Mouse (Mus musculus) thymus, adult 2 months (tissue): ENCODE measurements around the gene Prkg1. TPM values are rescaled to one million over a fixed set of nuclear protein-coding genes. Genes with fewer than 3 reads are reported as not detected.

Source experiments
- DNase-seq: peaks from one replicate; pipeline ENCODE4 v3.0.0; 2021
- H3K27ac ChIP-seq: fragments of 200-500 bp; 2 replicates; pipeline ENCODE4 v1.5.1; 2012; ENCODE audit warnings: low read length, control low read depth; ENCODE audit not compliant: control insufficient read depth, insufficient read depth
- H3K27me3 ChIP-seq: fragments of 200-500 bp; 2 replicates; pipeline ENCODE4 v1.6.1; 2012; ENCODE audit warnings: mild to moderate bottlenecking, low read length, moderate library complexity, mixed read lengths; ENCODE audit not compliant: control insufficient read depth, insufficient read depth
- H3K36me3 ChIP-seq: fragments of 200-500 bp; 2 replicates; pipeline ENCODE4 v1.6.1; 2012; ENCODE audit warnings: mild to moderate bottlenecking, low read length, moderate library complexity; ENCODE audit not compliant: control insufficient read depth, insufficient read depth
- H3K4me1 ChIP-seq: fragments of 200-500 bp; replicated peaks from 2 replicates; pipeline ENCODE4 v1.6.1; 2012; ENCODE audit warnings: low read length; ENCODE audit not compliant: control insufficient read depth, insufficient read depth
- H3K4me3 ChIP-seq: fragments of 200-500 bp; 2 replicates; pipeline ENCODE4 v1.5.1; 2012; ENCODE audit warnings: mild to moderate bottlenecking, low read length, control low read depth, moderate library complexity; ENCODE audit not compliant: control insufficient read depth, insufficient read depth
- CTCF ChIP-seq: fragments of 200-500 bp; IDR thresholded peaks from 2 replicates; pipeline ENCODE4 v1.5.1; 2012; ENCODE audit warnings: mild to moderate bottlenecking, control low read depth, low read length, moderate library complexity, borderline replicate concordance; ENCODE audit not compliant: control insufficient read depth, poor library complexity, insufficient read depth; ENCODE audit errors: extremely low read depth
- POLR2A ChIP-seq: fragments of 200-500 bp; IDR thresholded peaks from 2 replicates; pipeline ENCODE4 v1.6.1; 2012; ENCODE audit warnings: mild to moderate bottlenecking, low read length, control low read depth, moderate library complexity; ENCODE audit not compliant: control insufficient read depth, poor library complexity, insufficient read depth; ENCODE audit errors: extremely low read depth
- WGBS: fragments of 180-500 bp; shearing (Covaris S2); methylation state at CpG from one replicate; pipeline ENCODE4 v1.1.7; 2018; 5-methylcytosine and 5-hydroxymethylcytosine counted together
- polyA plus RNA-seq: library from polyadenylated mRNA; depleted of rRNA; stranded (reverse); fragments of >200 nt; gene quantifications from 2 replicates; pipeline ENCODE4 v1.2.3, GENCODE M21; 2012

The Prkg1 gene
- polyA plus RNA-seq, 1 experiment = 0.26 TPM

DNA sequence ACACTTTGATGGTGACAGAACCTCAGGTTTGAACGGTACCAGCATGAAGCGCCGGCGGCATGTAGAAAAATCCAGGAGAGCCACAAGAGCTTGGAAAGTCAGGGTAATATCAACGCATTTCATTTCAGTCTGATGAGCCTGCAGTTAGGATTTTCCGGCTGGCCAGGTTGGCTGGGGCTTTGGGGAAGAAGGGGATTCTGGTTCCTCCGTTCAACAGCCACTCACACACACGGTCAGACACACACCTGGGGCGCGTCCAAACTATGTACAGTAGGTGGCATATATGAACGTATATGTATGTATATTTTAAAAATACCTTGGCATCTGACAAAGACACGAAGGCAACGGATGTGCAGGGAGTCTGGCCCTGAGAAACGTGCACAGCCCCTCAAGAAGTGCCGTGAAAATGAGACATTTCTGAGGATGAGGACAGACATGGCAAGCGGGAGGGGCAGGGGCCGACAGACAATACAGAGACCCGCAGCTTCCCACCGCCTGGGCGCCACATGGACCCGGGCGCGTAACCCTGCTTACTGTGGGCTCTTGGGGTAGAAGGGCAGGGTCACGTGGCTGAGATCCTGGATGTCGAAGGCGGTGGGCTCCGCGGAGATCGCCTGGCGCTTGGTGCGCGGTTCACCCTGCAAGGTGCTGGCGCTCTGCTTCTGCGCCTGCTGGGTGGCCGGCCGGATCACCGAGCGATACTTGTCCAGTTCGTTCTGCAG, 101.2 kb downstream of the Prkg1 start:
- Histone ChIP-seq H3K36me3 (no peaks in the 10 kb centered on the region), H3K4me3 (peak overlapping the region; percentile 3; the same call in 1 of the 2 replicates), H3K27ac (no peak overlapping the region), H3K27me3 (peaks cover 11% of the 10 kb centered on the region; the same call in 1 of the 2 replicates), H3K4me1 (no peaks in the 10 kb centered on the region)
- DNase-seq = no peak
- WGBS = 11% methylated on average over 39 of the region's 39 CpGs
- TF ChIP-seq CTCF (no peak), POLR2A (no peak)

DNA sequence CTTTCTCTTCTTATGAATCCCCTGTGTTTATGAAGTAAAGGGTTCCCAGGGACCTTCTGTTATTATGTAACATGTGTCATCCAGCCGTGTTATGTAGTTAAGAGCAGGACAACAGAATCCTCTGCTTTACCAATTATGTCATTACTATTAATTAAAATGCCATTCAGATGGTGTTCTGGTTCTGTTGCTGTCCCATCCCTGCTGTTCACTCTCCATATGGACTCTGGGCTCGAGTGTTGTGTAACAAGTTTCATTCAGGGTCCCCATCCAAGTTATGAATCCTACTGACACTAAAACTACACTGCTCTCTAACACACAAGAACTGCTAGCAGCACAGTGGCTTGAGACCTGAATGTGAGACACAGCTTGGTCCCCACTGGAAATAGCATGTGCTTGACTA, 102.0 kb downstream of the Prkg1 start:
- Histone ChIP-seq H3K4me1 (no peaks in the 10 kb centered on the region), H3K36me3 (no peaks in the 10 kb centered on the region), H3K27me3 (peaks cover 11% of the 10 kb centered on the region; the same call in 1 of the 2 replicates), H3K4me3 (no peak overlapping the region), H3K27ac (no peak overlapping the region)
- WGBS = 56% methylated on average over 2 of the region's 2 CpGs
- DNase-seq = no peak
- TF ChIP-seq CTCF (no peak), POLR2A (no peak)

DNA sequence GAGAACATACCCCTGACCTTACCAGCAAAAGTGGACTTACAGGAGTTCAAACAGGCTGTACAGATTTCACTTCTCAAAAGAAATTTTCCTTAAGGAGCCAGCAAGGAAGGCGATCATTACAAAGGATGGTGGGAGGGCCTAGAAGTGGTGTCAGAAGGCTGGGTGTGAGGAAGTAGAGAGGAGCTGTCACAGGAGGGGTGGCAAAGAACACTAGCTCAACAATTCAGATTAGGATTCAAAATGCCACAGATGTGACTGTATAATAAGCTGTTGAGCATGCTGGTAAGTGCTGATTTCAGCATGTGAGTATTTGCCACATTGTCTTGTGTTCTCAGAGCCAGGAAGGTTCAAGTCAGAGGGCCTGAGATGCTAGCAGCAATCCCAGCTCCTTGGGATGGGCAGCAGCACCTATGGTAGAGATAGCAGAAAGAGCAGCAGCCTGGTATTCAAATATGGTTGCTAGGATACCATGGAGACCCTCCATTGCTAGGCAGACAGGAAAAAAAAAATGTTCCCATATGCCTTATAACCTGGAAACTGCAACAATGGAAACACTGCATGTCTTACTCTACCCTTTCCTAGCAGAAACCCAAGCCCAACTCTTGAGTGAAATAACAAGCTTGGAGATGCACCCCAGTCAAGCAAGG, 106.0 kb downstream of the Prkg1 start:
- WGBS = 95% methylated on average over 1 of the region's 1 CpGs
- Histone ChIP-seq H3K27ac (no peak overlapping the region), H3K36me3 (no peaks in the 10 kb centered on the region), H3K4me1 (no peaks in the 10 kb centered on the region), H3K4me3 (no peak overlapping the region), H3K27me3 (peaks cover 5% of the 10 kb centered on the region; the same call in 1 of the 2 replicates)
- TF ChIP-seq CTCF (no peak), POLR2A (no peak)
- DNase-seq = no peak

DNA sequence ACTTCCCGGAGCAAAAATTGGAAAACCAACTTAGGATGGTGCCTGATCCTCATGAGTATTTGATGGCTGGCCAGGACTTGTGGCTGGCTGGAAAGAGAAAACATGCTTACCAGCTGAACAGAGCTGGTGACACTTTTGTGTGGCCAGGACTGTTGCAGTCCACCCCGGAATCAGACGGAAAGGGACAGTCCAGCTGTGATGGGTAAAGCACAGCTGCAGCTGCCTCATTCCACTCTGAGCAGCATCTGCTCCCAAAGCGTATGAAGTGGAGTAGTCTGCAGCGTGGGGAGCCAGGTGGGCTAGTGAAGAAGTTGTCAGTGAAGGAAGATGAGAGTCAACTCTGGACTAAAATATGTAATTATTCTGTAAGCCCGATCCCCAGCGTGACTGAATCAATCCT, 108.6 kb downstream of the Prkg1 start:
- 92% methylated on average over 7 of the region's 7 CpGs for WGBS
- Histone ChIP-seq H3K27me3 (no peaks in the 10 kb centered on the region), H3K4me1 (no peaks in the 10 kb centered on the region), H3K36me3 (no peaks in the 10 kb centered on the region), H3K4me3 (no peak overlapping the region), H3K27ac (no peak overlapping the region)
- DNase-seq = no peak
- TF ChIP-seq POLR2A = no peak
- no peak for TF ChIP-seq CTCF

DNA sequence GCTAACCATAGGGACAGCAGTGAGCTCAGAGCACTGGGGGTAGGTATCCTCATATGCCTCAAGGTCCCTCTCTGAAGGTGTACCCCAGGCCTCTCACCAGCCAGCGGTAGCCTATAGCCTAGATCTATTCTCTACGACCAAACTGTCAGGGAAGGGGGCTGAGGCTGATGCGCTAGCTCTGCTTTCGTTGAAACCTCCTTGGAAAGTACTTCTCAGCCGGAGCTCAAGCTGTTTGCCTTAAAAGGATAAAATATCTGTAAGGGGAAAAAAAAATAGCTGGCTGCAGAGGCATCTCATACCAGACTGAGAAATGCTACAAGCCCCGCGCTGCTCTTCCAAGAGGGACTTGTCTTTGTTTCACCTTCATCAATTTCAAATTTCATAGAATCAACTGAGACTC, 109.0 kb downstream of the Prkg1 start:
- Histone ChIP-seq H3K36me3 (no peaks in the 10 kb centered on the region), H3K27ac (no peak overlapping the region), H3K4me1 (no peaks in the 10 kb centered on the region), H3K27me3 (no peaks in the 10 kb centered on the region), H3K4me3 (no peak overlapping the region)
- WGBS = 93% methylated on average over 7 of the region's 7 CpGs
- TF ChIP-seq POLR2A = no peak
- TF ChIP-seq CTCF = no peak
- DNase-seq = no peak

DNA sequence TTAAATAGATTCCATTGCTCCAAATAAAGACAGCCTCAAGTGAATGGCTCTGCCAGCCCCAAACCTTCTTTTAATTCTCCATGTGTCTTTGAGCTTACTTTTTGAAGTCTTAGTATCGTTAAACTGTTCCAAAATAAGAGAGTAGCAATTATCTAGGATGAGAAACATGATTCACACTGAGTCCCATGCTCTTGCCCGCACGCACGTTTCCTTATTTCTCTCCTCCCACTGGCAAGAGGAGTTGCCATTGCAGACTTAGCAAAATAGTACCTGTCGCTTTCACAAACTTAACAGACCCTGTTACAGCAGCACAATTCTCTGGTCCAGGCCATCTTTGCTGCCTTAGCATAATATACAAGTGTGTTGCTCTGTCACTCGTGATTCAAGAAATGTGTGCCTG, 110.8 kb downstream of the Prkg1 start:
- WGBS = 94% methylated on average over 6 of the region's 6 CpGs
- Histone ChIP-seq H3K27ac (no peak overlapping the region), H3K36me3 (no peaks in the 10 kb centered on the region), H3K4me3 (no peak overlapping the region), H3K27me3 (no peaks in the 10 kb centered on the region), H3K4me1 (no peaks in the 10 kb centered on the region)
- TF ChIP-seq POLR2A (no peak), CTCF (no peak)
- no peak for DNase-seq

DNA sequence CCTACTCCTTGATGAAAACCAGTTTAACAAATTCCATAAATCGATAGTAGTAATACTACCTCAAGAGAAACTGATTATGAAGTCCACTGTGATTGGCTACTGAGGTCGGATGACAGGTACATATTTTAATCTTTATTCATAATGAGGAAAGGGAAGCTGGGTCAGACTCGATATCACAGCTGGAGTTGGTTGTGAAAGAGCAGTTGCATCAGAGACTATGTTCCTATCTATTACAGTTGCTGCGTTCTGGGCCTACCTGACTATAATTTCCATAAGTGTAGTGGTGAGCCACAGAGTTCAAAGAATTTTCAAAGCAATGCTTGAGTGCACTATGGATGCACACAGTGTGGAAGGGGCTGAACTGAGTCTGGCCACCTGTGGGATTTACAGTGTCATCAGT, 114.4 kb downstream of the Prkg1 start:
- no peaks in the 10 kb centered on the region for H3K27me3 ChIP-seq
- no peak overlapping the region for H3K27ac ChIP-seq
- no peak overlapping the region for H3K4me3 ChIP-seq
- WGBS = 96% methylated on average over 4 of the region's 4 CpGs
- H3K36me3 ChIP-seq = no peaks in the 10 kb centered on the region
- no peak for DNase-seq
- TF ChIP-seq POLR2A (no peak), CTCF (no peak)
- H3K4me1 ChIP-seq = no peaks in the 10 kb centered on the region

DNA sequence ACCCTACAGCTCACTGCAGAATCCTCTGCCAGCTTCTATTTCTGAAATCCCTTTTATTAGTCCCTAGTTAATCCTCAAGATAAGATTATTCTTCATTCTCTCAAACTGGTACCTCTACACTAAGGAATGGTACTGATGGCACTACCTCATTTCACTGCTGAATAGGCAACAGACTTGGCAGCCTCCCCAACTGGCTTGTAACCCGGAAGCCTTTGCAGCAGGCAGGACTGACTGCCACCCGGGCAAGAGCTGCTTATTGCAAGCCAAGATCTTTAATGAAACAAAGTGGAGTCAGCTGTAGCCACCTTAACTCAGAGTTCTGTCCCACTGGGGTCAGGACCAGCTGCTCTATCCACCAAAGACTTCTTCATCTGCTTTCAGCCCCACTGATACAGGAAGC, 117.3 kb downstream of the Prkg1 start:
- no peaks in the 10 kb centered on the region for H3K36me3 ChIP-seq
- DNase-seq = no peak
- no peak overlapping the region for H3K27ac ChIP-seq
- no peak overlapping the region for H3K4me3 ChIP-seq
- 61% methylated on average over 2 of the region's 2 CpGs for WGBS
- H3K27me3 ChIP-seq = no peaks in the 10 kb centered on the region
- no peaks in the 10 kb centered on the region for H3K4me1 ChIP-seq
- TF ChIP-seq CTCF (no peak), POLR2A (no peak)
